Mouse (Mus musculus) spleen, adult 18-20 months (tissue): ENCODE results near the gene Gm7324.
"Not testable (repeated sequence)": the region's sequence is repeated elsewhere in the genome, so short reads cannot be mapped to it uniquely, and the experiment has no call there.

Experiments used
- DNase-seq, 2 experiments: peaks; one replicate each; pipeline ENCODE4 v3.0.0; 2022; ENCODE audit warnings: mixed read lengths in 2 of 2

The Gm7324 gene

DNA sequence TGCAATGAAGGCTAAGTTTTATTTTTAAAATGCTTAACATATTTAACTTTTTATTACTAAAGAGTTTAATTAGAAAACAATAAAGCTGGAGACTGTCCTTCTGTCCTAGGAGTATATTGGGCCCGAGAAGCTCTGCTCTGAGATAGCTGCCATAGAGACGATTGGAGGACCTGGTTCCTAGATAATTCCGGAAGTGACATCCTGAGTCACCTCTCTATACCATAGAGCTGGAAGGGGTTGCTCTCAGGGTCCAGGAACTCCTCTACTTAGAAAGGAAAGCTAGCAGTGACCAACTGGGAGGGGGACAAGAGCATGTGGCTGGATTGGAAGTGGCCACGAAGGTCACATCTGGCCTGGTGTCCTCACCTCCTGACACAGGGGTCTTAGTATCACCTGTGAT is at the start of gene Gm7324:
Gene Gm7324 (plus strand): TSS at position 208 of the 400 bp plus-strand sequence.
- not testable (repeated sequence) for DNase-seq

DNA sequence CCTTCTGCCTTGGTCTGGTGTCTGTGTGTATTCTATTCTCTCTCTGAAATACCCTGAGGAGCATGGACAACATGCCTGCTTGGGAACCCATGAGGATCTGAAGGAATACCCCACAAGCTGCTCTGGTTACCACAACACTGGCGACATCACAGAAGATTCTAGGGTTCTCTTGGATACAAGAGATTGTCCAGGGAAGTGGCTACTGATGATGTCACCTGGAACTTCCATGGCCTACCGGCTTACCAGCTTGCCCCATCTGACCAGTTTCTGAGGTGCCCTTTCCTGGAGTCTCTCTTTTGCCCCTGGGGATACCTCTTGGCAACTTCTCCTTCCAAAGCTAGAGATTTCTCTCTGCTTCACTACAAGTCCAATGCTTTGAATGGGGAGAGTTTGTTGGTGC is 20.5 kb upstream of the Gm7324 start, which contains the start of gene Gm8165:
Gene Gm8165 (minus strand): TSS at position 101 of the 400 bp plus-strand sequence.
- DNase-seq, result not testable (repeated sequence)

DNA sequence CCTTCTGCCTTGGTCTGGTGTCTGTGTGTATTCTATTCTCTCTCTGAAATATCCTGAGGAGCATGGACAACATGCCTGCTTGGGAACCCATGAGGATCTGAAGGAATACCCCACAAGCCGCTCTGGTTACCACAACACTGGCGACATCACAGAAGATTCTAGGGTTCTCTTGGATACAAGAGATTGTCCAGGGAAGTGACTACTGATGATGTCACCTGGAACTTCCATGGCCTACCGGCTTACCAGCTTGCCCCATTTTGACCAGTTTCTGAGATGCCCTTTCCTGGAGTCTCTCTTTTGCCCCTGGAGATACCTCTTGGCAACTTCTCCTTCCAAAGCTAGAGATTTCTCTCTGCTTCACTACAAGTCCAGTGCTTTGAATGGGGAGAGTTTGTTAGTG is 29.8 kb downstream of the Gm7324 start, which contains the start of gene Gm16506:
Gene Gm16506 (minus strand): TSS at position 101 of the 400 bp plus-strand sequence.
- DNase-seq, result not testable (repeated sequence)

DNA sequence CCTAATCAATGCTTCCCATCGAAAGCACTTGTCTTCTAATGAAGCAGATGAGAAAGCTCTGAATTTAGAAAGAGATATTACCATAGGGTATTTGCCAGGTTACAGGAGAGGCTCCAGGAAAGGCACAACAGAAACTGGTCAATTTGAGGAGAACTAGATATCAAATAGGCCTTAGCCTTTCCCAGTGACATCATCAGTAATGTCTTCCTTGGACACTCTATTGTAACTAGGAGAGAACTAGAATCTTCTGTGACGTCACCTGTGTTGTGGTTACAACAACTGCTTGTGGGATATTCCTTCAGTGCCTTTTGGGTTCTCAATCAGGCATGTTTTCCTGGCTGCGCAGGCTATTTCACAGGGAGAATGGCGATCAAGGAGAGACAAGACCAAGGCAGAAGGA is 49.9 kb downstream of the Gm7324 start, which contains the start of gene Gm6526:
Gene Gm6526 (plus strand): TSS at position 301 of the 400 bp plus-strand sequence.
- DNase-seq, result not testable (repeated sequence)
